Mouse (Mus musculus): ENCODE results near the gene Snx11.

DNA sequence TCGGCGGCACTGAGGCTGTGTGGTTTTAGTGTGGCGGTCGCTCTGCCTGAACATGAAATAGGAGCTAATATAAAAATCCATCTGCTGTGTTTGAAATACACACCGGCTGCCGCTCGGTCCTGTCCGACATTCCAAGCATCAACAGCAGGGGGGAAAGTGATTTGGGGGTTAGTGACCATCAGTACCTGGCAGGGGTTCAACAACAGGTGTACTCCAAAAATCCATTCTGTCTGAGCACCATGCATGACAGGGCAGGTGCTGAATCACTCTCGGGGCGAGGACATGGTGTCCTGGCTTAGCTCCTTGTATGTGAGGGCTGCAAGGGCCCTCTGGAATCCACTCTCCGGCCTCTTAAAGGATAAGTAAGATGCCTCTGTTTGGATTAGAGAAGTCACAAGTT lies 41.0 kb downstream of the Snx11 start:
- TF ChIP-seq CTCF (IDR thresholded peaks at IDR 0.05; ENCODE audit: low read depth) = no peak
- TF ChIP-seq EP300 (IDR thresholded peaks at IDR 0.05; ENCODE audit: low read depth) = no peak
